Mouse (Mus musculus): ENCODE results near the gene Edil3. TPM values are rescaled to one million over a fixed set of nuclear protein-coding genes. Genes with fewer than 3 reads are reported as not detected.

Gene Edil3
- polyA plus RNA-seq, 1 experiment from 2014 or later: 36.3 TPM

DNA sequence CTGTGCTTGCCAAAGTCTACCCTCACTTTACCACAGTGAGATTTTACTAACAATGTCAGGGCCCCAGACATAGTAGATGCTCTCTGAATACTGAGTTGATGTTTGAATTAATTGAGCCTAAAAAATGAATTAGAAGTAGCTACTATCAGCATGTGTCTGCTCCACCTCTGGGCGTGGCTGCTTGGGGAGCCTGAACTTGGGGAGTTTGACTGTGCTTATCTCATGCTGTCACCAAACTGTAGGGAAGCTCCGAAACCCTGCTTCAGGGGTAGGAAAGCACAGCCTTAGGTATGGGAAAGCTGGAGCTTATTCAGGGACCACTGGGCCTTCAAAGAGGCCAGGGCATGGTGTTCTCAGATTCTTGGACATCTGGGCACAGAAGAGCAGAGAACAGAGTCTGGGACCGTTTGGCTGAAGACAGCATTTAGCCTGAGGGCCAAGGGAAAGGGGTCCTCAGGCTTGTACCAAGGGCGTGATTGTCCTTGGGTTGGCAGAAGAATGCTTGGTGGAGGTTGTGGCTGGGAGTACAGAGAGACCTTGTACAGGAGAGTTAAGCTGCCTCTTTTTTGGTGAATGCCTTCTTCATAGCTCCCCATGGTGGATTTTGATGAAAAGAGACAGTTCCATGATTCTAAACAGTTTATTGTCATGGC is 432.8 kb downstream of the Edil3 start:
- DNase-seq (ENCODE audit: low spot score, missing footprints) (no peak), ATAC-seq (ENCODE audit: low FRiP score) (no peak)
- H3K27ac ChIP-seq (ENCODE audit: low read depth, low read length): no peak overlapping the region
- H3K9me3 ChIP-seq (ENCODE audit: control insufficient read depth, low read length): no peaks in the 10 kb centered on the region
- no peak overlapping the region for H3K4me3 ChIP-seq (ENCODE audit: low read depth, low read length)
- no peak overlapping the region for H3K9ac ChIP-seq (ENCODE audit: low read length)
- 82% methylated on average over 4 of the region's 4 CpGs for WGBS
- H3K4me1 ChIP-seq (ENCODE audit: control insufficient read depth, insufficient read depth, low read length): no peaks in the 10 kb centered on the region
- H3K27me3 ChIP-seq (ENCODE audit: control insufficient read depth, insufficient read depth, low read length): no peaks in the 10 kb centered on the region
- H3K36me3 ChIP-seq (ENCODE audit: control insufficient read depth, insufficient read depth, low read length): no peaks in the 10 kb centered on the region
- H3K4me2 ChIP-seq: no peak overlapping the region

GRCm38 (mm10) chr13:89256906-89257305 is 435.6 kb downstream of the Edil3 start:
- no peak overlapping the region for H3K9ac ChIP-seq (ENCODE audit: low read length)
- DNase-seq (ENCODE audit: low spot score, missing footprints): no peak
- no peaks in the 10 kb centered on the region for H3K9me3 ChIP-seq (ENCODE audit: control insufficient read depth, low read length)
- no peak overlapping the region for H3K27ac ChIP-seq (ENCODE audit: low read depth, low read length)
- no peaks in the 10 kb centered on the region for H3K36me3 ChIP-seq (ENCODE audit: control insufficient read depth, insufficient read depth, low read length)
- ATAC-seq (ENCODE audit: low FRiP score): no peak
- no peak overlapping the region for H3K4me3 ChIP-seq (ENCODE audit: low read depth, low read length)
- H3K27me3 ChIP-seq (ENCODE audit: control insufficient read depth, insufficient read depth, low read length): no peaks in the 10 kb centered on the region
- WGBS: 87% methylated on average over 1 of the region's 1 CpGs
- no peaks in the 10 kb centered on the region for H3K4me1 ChIP-seq (ENCODE audit: control insufficient read depth, insufficient read depth, low read length)
- H3K4me2 ChIP-seq: no peak overlapping the region

DNA sequence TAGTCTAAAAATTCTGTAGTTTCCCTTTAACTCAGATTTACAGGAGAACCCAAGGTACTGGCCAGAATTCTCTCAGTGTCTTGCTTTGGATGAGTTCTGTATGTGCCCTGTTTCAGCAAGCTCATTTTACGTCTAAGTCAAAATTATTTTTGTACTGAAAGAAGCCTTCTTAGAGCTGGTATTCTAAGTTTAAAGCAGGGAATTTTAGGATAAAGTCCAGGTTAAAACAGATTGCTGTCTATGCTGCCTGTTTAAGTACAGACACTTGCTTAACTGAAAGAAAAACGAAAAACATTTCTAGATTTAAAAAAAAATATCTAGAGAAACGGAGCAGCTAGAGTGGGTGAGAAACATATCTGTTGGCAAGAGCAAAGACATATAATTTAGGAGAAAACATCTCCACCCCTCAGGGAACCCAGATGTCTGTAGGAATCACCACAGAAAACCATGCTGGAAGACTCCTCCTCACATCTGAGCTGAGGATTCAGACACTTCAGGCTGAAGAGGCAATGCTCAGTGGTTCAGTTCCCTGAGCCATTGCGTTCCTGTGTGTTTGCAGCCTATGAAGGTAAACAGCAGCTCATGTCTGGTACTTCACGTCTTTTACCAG is 465.5 kb downstream of the Edil3 start:
- H3K27ac ChIP-seq (ENCODE audit: low read depth, low read length): no peak overlapping the region
- no peaks in the 10 kb centered on the region for H3K4me1 ChIP-seq (ENCODE audit: control insufficient read depth, insufficient read depth, low read length)
- no peak overlapping the region for H3K4me3 ChIP-seq (ENCODE audit: low read depth, low read length)
- no peak for DNase-seq (ENCODE audit: low spot score, missing footprints)
- ATAC-seq (ENCODE audit: low FRiP score): no peak
- H3K27me3 ChIP-seq (ENCODE audit: control insufficient read depth, insufficient read depth, low read length): no peaks in the 10 kb centered on the region
- H3K4me2 ChIP-seq: no peak overlapping the region
- no peak overlapping the region for H3K9ac ChIP-seq (ENCODE audit: low read length)
- no peaks in the 10 kb centered on the region for H3K36me3 ChIP-seq (ENCODE audit: control insufficient read depth, insufficient read depth, low read length)
- 81% methylated on average over 5 of the region's 5 CpGs for WGBS
- H3K9me3 ChIP-seq (ENCODE audit: control insufficient read depth, low read length): no peaks in the 10 kb centered on the region

DNA sequence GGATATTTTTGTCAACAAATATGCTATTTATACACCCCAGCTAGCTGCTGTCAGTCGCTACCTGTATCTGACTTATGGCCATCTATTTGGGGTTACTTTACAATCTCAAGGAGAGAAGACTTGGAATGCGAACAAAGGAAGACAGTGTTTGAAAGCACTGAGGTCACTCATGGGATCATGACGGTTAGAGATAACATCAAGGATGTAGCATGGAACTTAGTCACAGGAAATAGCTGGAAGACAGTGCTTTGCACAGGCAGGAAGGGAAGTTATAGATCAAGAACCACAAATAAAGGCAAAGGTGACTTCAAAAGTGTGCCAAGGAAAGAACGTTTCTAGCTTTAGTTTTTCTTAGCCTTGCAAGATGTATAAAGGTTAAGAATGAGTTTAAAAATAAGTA is 466.9 kb downstream of the Edil3 start:
- Histone ChIP-seq H3K4me2 (no peak overlapping the region), H3K4me1 (ENCODE audit: control insufficient read depth, insufficient read depth, low read length) (no peaks in the 10 kb centered on the region), H3K27ac (ENCODE audit: low read depth, low read length) (no peak overlapping the region), H3K36me3 (ENCODE audit: control insufficient read depth, insufficient read depth, low read length) (no peaks in the 10 kb centered on the region), H3K9me3 (ENCODE audit: control insufficient read depth, low read length) (no peaks in the 10 kb centered on the region), H3K4me3 (ENCODE audit: low read depth, low read length) (no peak overlapping the region), H3K27me3 (ENCODE audit: control insufficient read depth, insufficient read depth, low read length) (no peaks in the 10 kb centered on the region), H3K9ac (ENCODE audit: low read length) (no peak overlapping the region)
- WGBS: 83% methylated on average over 4 of the region's 4 CpGs
- ATAC-seq (ENCODE audit: low FRiP score) (no peak), DNase-seq (ENCODE audit: low spot score, missing footprints) (no peak)

GRCm38 (mm10) chr13:89321155-89321554 is 499.9 kb downstream of the Edil3 start:
- H3K4me2 ChIP-seq: no peak overlapping the region
- no peaks in the 10 kb centered on the region for H3K4me1 ChIP-seq (ENCODE audit: control insufficient read depth, insufficient read depth, low read length)
- 83% methylated on average over 1 of the region's 1 CpGs for WGBS
- no peaks in the 10 kb centered on the region for H3K27me3 ChIP-seq (ENCODE audit: control insufficient read depth, insufficient read depth, low read length)
- DNase-seq (ENCODE audit: low spot score, missing footprints) (no peak), ATAC-seq (ENCODE audit: low FRiP score) (no peak)
- no peak overlapping the region for H3K9ac ChIP-seq (ENCODE audit: low read length)
- H3K9me3 ChIP-seq (ENCODE audit: control insufficient read depth, low read length): no peaks in the 10 kb centered on the region
- no peaks in the 10 kb centered on the region for H3K36me3 ChIP-seq (ENCODE audit: control insufficient read depth, insufficient read depth, low read length)
- no peak overlapping the region for H3K27ac ChIP-seq (ENCODE audit: low read depth, low read length)
- H3K4me3 ChIP-seq (ENCODE audit: low read depth, low read length): no peak overlapping the region

GRCm38 (mm10) chr13:89324282-89324681 is 503.0 kb downstream of the Edil3 start:
- H3K4me3 ChIP-seq (ENCODE audit: low read depth, low read length): no peak overlapping the region
- no peaks in the 10 kb centered on the region for H3K36me3 ChIP-seq (ENCODE audit: control insufficient read depth, insufficient read depth, low read length)
- H3K27me3 ChIP-seq (ENCODE audit: control insufficient read depth, insufficient read depth, low read length): no peaks in the 10 kb centered on the region
- no peak overlapping the region for H3K4me2 ChIP-seq
- H3K27ac ChIP-seq (ENCODE audit: low read depth, low read length): no peak overlapping the region
- no peak for ATAC-seq (ENCODE audit: low FRiP score)
- H3K9me3 ChIP-seq (ENCODE audit: control insufficient read depth, low read length): no peaks in the 10 kb centered on the region
- DNase-seq (ENCODE audit: low spot score, missing footprints): no peak
- 84% methylated on average over 2 of the region's 2 CpGs for WGBS
- no peaks in the 10 kb centered on the region for H3K4me1 ChIP-seq (ENCODE audit: control insufficient read depth, insufficient read depth, low read length)
- no peak overlapping the region for H3K9ac ChIP-seq (ENCODE audit: low read length)

- Histone ChIP-seq H3K27ac (ENCODE audit: low read depth, low read length) (no peak overlapping the region), H3K4me3 (ENCODE audit: low read depth, low read length) (no peak overlapping the region), H3K4me1 (ENCODE audit: control insufficient read depth, insufficient read depth, low read length) (no peaks in the 10 kb centered on the region), H3K4me2 (no peak overlapping the region), H3K27me3 (ENCODE audit: control insufficient read depth, insufficient read depth, low read length) (no peaks in the 10 kb centered on the region), H3K9ac (ENCODE audit: low read length) (no peak overlapping the region), H3K36me3 (ENCODE audit: control insufficient read depth, insufficient read depth, low read length) (no peaks in the 10 kb centered on the region), H3K9me3 (ENCODE audit: control insufficient read depth, low read length) (no peaks in the 10 kb centered on the region)
- DNase-seq (ENCODE audit: low spot score, missing footprints): peak; percentile 88
- peak; percentile 67; the same call in 1 of the 2 replicates for ATAC-seq (ENCODE audit: low FRiP score)
- WGBS: 42% methylated on average over 1 of the region's 1 CpGs
Observed at GRCm38 (mm10) chr13:89334494-89334893, 513.2 kb downstream of the Edil3 start.

GRCm38 (mm10) chr13:89335908-89336579 is 514.8 kb downstream of the Edil3 start:
- Histone ChIP-seq H3K9me3 (ENCODE audit: control insufficient read depth, low read length) (no peaks in the 10 kb centered on the region), H3K27ac (ENCODE audit: low read depth, low read length) (no peak overlapping the region), H3K36me3 (ENCODE audit: control insufficient read depth, insufficient read depth, low read length) (no peaks in the 10 kb centered on the region), H3K4me2 (no peak overlapping the region), H3K9ac (ENCODE audit: low read length) (no peak overlapping the region), H3K4me3 (ENCODE audit: low read depth, low read length) (no peak overlapping the region), H3K4me1 (ENCODE audit: control insufficient read depth, insufficient read depth, low read length) (no peaks in the 10 kb centered on the region), H3K27me3 (ENCODE audit: control insufficient read depth, insufficient read depth, low read length) (no peaks in the 10 kb centered on the region)
- DNase-seq (ENCODE audit: low spot score, missing footprints): peak; percentile 28
- WGBS: 77% methylated on average over 7 of the region's 7 CpGs
- ATAC-seq (ENCODE audit: low FRiP score): no peak

DNA sequence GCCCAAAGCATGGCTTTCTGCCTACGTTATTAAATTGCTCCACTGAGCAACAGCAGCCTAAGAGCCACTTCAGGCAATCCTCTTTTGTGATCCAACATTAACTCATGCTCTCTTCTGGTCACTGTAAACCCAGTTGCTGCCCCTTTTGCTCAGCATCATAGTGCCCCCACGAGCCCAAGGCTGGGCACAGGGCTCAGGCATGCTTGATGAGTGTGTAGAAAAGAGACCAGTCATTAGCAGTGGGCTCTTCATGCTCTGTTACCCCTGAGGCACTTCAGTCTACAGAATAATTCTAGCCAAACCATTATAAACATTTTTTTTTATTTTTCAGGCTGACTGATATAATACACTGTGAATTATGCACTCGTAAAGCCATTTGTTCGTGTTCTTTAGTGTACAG is 517.8 kb downstream of the Edil3 start:
- no peak for ATAC-seq (ENCODE audit: low FRiP score)
- DNase-seq (ENCODE audit: low spot score, missing footprints): no peak

More for the DNA sequence above, 517.8 kb downstream of the Edil3 start:
- H3K4me1 ChIP-seq (ENCODE audit: control insufficient read depth, insufficient read depth, low read length): no peaks in the 10 kb centered on the region
- WGBS: 79% methylated on average over 4 of the region's 4 CpGs
- no peak overlapping the region for H3K4me3 ChIP-seq (ENCODE audit: low read depth, low read length)
- H3K36me3 ChIP-seq (ENCODE audit: control insufficient read depth, insufficient read depth, low read length): no peaks in the 10 kb centered on the region
- H3K27ac ChIP-seq (ENCODE audit: low read depth, low read length): no peak overlapping the region
- no peak overlapping the region for H3K4me2 ChIP-seq
- no peak overlapping the region for H3K9ac ChIP-seq (ENCODE audit: low read length)
- H3K9me3 ChIP-seq (ENCODE audit: control insufficient read depth, low read length): no peaks in the 10 kb centered on the region
- H3K27me3 ChIP-seq (ENCODE audit: control insufficient read depth, insufficient read depth, low read length): no peaks in the 10 kb centered on the region
